Mouse (Mus musculus) heart, embryonic 11.5 days (tissue): ENCODE measurements around the gene Krtap19-5. TPM values are rescaled to one million over a fixed set of nuclear protein-coding genes. Genes with fewer than 3 reads are reported as not detected.

ENCODE experiments used
- ATAC-seq: fragments of 200-750 bp; cut with Nextera tagmentation; replicated peaks from 2 replicates; pipeline ENCODE4 v1.8.0; 2017; ENCODE audit warnings: moderate library complexity; ENCODE audit not compliant: insufficient number of reproducible peaks, low FRiP score, low TSS enrichment
- H3K27ac ChIP-seq: fragments of 300-500 bp; sonication (generic); 2 replicates; pipeline ENCODE4 v1.5.1; 2014; ENCODE audit warnings: mild to moderate bottlenecking, low read depth, low read length
- H3K27me3 ChIP-seq: fragments of 300-500 bp; sonication (generic); 2 replicates; pipeline ENCODE4 v1.6.1; 2014; ENCODE audit warnings: mild to moderate bottlenecking, low read length, mixed read lengths; ENCODE audit not compliant: control insufficient read depth, insufficient read depth
- H3K36me3 ChIP-seq: fragments of 300-500 bp; sonication (generic); 2 replicates; pipeline ENCODE4 v1.6.1; 2014; ENCODE audit warnings: mild to moderate bottlenecking, low read length, moderate library complexity, mixed read lengths; ENCODE audit not compliant: control insufficient read depth, insufficient read depth
- H3K4me1 ChIP-seq: fragments of 300-500 bp; sonication (generic); 2 replicates; pipeline ENCODE4 v1.6.1; 2014; ENCODE audit warnings: low read length; ENCODE audit not compliant: control insufficient read depth, insufficient read depth
- H3K4me2 ChIP-seq: fragments of 300-500 bp; sonication (generic); 2 replicates; pipeline ENCODE4 v1.6.1; 2014; ENCODE audit warnings: mild to moderate bottlenecking, moderate library complexity
- H3K4me3 ChIP-seq: fragments of 300-500 bp; sonication (generic); 2 replicates; pipeline ENCODE4 v1.5.1; 2014; ENCODE audit warnings: low read depth, low read length
- H3K9ac ChIP-seq: fragments of 300-500 bp; sonication (generic); 2 replicates; pipeline ENCODE4 v1.6.1; 2014; ENCODE audit warnings: mild to moderate bottlenecking, low read depth, low read length, moderate library complexity
- H3K9me3 ChIP-seq: fragments of 300-500 bp; sonication (generic); replicated peaks from 2 replicates; pipeline ENCODE4 v1.6.1; 2016; ENCODE audit warnings: low read length; ENCODE audit not compliant: control insufficient read depth
- WGBS: fragments of 180-500 bp; shearing (Covaris S2); extraction: QIAGEN DNeasy Blood & Tissue Kit; methylation state at CpG from one replicate; pipeline ENCODE4 v1.1.7; 2014; ENCODE audit not compliant: insufficient replicate concordance; 5-methylcytosine and 5-hydroxymethylcytosine counted together
- polyA plus RNA-seq: library from polyadenylated mRNA; unstranded; fragments of >200 nt; fragmentation: Nextera tagmentation; extraction: Ambion mirVana; gene quantifications from 2 replicates; pipeline ENCODE4 v1.2.1, GENCODE M21; 2014

Gene Krtap19-5
- polyA plus RNA-seq: not detected in 2 replicates

DNA sequence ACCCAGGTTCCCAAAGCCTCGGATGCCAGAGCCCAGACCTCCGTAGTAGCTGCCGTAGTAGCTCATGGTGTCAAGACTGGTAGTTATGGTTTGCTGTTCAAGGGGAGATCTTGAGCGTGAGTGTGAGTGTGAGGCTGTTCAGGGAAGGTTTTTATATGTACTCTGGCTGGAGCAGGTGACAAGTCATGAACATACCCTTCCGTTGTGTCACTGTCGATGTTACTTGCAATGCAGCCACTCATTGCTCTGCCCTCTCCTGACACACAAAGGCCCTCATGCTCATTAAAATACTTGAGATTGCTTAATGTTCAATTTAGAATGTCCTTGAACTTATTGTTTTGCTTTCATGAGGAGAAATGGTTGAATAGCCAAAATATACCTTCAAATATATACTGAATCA, at the start of gene Krtap19-5:
Gene Krtap19-5, minus strand, starts transcription at position 101 of the 400 bp plus-strand sequence.
- no peak within 1 kb of the TSS for H3K9ac ChIP-seq

DNA sequence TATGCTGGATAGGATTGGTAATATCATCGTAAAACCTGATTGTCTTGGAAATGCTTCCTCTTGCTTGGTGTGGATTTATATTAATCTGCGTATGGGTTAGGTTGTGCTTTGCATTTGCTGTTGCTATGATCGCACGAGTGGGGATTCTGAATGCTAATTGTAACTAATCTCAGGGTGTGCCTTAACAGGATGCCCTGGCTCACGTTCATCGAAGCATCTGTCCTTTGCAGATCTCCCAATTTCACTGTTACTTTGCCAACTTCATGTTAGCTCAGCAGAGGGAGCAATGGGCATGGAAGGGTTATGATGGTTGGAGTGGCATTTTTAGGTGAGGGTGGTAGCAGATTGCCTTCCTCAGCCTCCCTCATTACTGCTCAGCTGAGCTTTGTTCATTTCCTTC, 44.8 kb upstream of the Krtap19-5 start:
- H3K4me1 ChIP-seq: no peaks in the 10 kb centered on the region
- WGBS: 82% methylated on average over 6 of the region's 6 CpGs
- H3K4me3 ChIP-seq: no peak overlapping the region
- H3K27me3 ChIP-seq: no peaks in the 10 kb centered on the region
- H3K9me3 ChIP-seq: no peaks in the 10 kb centered on the region
- no peaks in the 10 kb centered on the region for H3K36me3 ChIP-seq
- H3K27ac ChIP-seq: no peak overlapping the region
- H3K4me2 ChIP-seq: no peak overlapping the region
- no peak for ATAC-seq
- no peak overlapping the region for H3K9ac ChIP-seq

More for the DNA sequence above, at the start of gene Krtap19-5:
- no peaks in the 10 kb centered on the region for H3K4me1 ChIP-seq
- WGBS: 89% methylated on average over 6 of the region's 6 CpGs
- no peak within 1 kb of the TSS for H3K27ac ChIP-seq
- no peaks in the 10 kb centered on the region for H3K36me3 ChIP-seq
- no peak within 1 kb of the TSS for H3K4me2 ChIP-seq
- H3K4me3 ChIP-seq: no peak within 1 kb of the TSS
- no peaks in the 10 kb centered on the region; the same call in 1 of the 2 replicates for H3K9me3 ChIP-seq
- no peaks in the 10 kb centered on the region for H3K27me3 ChIP-seq
- no peak for ATAC-seq

GRCm38 (mm10) chr16:88938252-88938651, 42.0 kb upstream of the Krtap19-5 start:
- no peaks in the 10 kb centered on the region for H3K36me3 ChIP-seq
- H3K9ac ChIP-seq: no peak overlapping the region
- no peak overlapping the region for H3K4me2 ChIP-seq
- ATAC-seq: no peak
- H3K27ac ChIP-seq: no peak overlapping the region
- H3K4me1 ChIP-seq: no peaks in the 10 kb centered on the region
- no peak overlapping the region for H3K4me3 ChIP-seq
- H3K9me3 ChIP-seq: no peaks in the 10 kb centered on the region
- H3K27me3 ChIP-seq: no peaks in the 10 kb centered on the region
- 63% methylated on average over 7 of the region's 7 CpGs for WGBS

GRCm38 (mm10) chr16:88932165-88932564, 35.9 kb upstream of the Krtap19-5 start, which contains the start of gene Krtap19-9b:
Gene Krtap19-9b (minus strand): TSS chr16:88932265.
- Histone ChIP-seq H3K4me2 (no peak within 1 kb of the TSS), H3K27ac (no peak within 1 kb of the TSS), H3K4me1 (no peaks in the 10 kb centered on the region), H3K9ac (no peak within 1 kb of the TSS), H3K36me3 (no peaks in the 10 kb centered on the region), H3K4me3 (no peak within 1 kb of the TSS), H3K9me3 (no peaks in the 10 kb centered on the region), H3K27me3 (no peaks in the 10 kb centered on the region)
- ATAC-seq: no peak
- 74% methylated on average over 3 of the region's 3 CpGs for WGBS

GRCm38 (mm10) chr16:88886870-88887269, 9.4 kb downstream of the Krtap19-5 start:
- Histone ChIP-seq H3K4me1 (no peaks in the 10 kb centered on the region), H3K36me3 (no peaks in the 10 kb centered on the region), H3K27me3 (no peaks in the 10 kb centered on the region), H3K9ac (no peak overlapping the region), H3K27ac (no peak overlapping the region), H3K4me3 (no peak overlapping the region), H3K9me3 (no peaks in the 10 kb centered on the region), H3K4me2 (no peak overlapping the region)
- ATAC-seq: no peak
- WGBS: 84% methylated on average over 6 of the region's 6 CpGs

DNA sequence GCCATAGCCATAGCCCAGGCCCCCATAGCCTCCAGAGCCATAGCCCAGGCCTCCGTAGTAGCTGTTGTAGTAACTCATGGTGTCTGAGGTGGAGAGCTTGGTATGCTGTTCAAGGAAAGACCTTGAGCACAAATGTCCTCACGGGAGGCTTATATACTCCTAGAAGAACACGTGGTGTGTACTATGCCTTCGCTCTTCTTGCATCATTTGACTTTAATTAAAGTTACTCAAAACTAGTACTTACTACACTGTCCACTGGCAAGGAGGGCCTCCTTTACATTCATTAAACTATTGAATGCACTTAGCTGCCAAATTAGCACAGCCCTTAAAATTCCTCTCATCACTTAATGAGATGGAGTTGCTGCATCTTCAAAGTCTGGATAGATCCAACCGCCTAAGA, 11.3 kb downstream of the Krtap19-5 start, which contains the start of gene Krtap19-4:
Gene Krtap19-4, minus strand, starts transcription at position 101 of the 400 bp plus-strand sequence.
- Histone ChIP-seq H3K9ac (no peak within 1 kb of the TSS), H3K27ac (no peak within 1 kb of the TSS), H3K9me3 (no peaks in the 10 kb centered on the region), H3K4me2 (no peak within 1 kb of the TSS), H3K4me1 (no peaks in the 10 kb centered on the region), H3K36me3 (no peaks in the 10 kb centered on the region), H3K27me3 (no peaks in the 10 kb centered on the region), H3K4me3 (no peak within 1 kb of the TSS)
- 81% methylated on average over 5 of the region's 5 CpGs for WGBS
- no peak for ATAC-seq

DNA sequence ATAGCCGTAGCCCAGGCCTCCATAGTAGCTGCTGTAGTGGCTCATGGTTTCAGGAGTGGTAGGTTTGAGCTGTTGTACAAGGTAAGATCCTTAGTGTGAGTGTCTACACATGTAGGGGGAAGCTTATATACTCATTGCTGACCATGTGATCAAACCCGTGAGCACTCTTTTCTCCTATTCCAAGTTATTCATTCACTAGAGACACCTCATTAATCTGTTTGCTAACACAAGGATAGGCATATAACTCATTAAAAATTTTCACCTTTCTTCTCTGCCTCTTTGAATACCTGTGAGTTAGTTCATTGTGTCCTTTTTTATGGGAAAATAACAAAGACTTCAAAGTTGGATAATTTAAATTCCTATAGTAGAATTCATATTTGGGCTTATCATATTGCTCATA, 18.3 kb downstream of the Krtap19-5 start, which contains the start of gene Krtap19-3:
Gene Krtap19-3, minus strand, starts transcription at position 101 of the 400 bp plus-strand sequence.
- WGBS: 76% methylated on average over 2 of the region's 2 CpGs
- Histone ChIP-seq H3K27me3 (no peaks in the 10 kb centered on the region), H3K9me3 (no peaks in the 10 kb centered on the region), H3K9ac (no peak within 1 kb of the TSS), H3K4me3 (no peak within 1 kb of the TSS), H3K4me1 (no peaks in the 10 kb centered on the region), H3K36me3 (no peaks in the 10 kb centered on the region), H3K27ac (no peak within 1 kb of the TSS), H3K4me2 (no peak within 1 kb of the TSS)
- no peak for ATAC-seq

- Histone ChIP-seq H3K4me1 (no peaks in the 10 kb centered on the region), H3K27ac (no peak within 1 kb of the TSS), H3K9ac (no peak within 1 kb of the TSS), H3K4me3 (no peak within 1 kb of the TSS), H3K36me3 (no peaks in the 10 kb centered on the region), H3K9me3 (no peaks in the 10 kb centered on the region), H3K27me3 (no peaks in the 10 kb centered on the region), H3K4me2 (no peak within 1 kb of the TSS)
- WGBS: 90% methylated on average over 3 of the region's 3 CpGs
- no peak for ATAC-seq
Observed at GRCm38 (mm10) chr16:88874169-88874568, 22.1 kb downstream of the Krtap19-5 start, which contains the start of gene Krtap19-2. Gene Krtap19-2 (minus strand): TSS chr16:88874269.

GRCm38 (mm10) chr16:88869311-88869710, 26.9 kb downstream of the Krtap19-5 start, which contains the start of gene Krtap19-1:
Gene Krtap19-1 (minus strand): TSS chr16:88869411.
- Histone ChIP-seq H3K9ac (no peak within 1 kb of the TSS), H3K4me1 (no peaks in the 10 kb centered on the region), H3K27me3 (no peaks in the 10 kb centered on the region), H3K36me3 (no peaks in the 10 kb centered on the region), H3K9me3 (no peaks in the 10 kb centered on the region), H3K4me3 (no peak within 1 kb of the TSS), H3K27ac (no peak within 1 kb of the TSS), H3K4me2 (no peak within 1 kb of the TSS)
- no peak for ATAC-seq
- 75% methylated on average over 6 of the region's 6 CpGs for WGBS
